Mouse (Mus musculus) pancreas, adult 10 weeks (tissue): ENCODE data around the gene Cyp3a41a. TPM values are rescaled to one million over a fixed set of nuclear protein-coding genes. Genes with fewer than 3 reads are reported as not detected.

ENCODE experiments used
- polyA plus RNA-seq: library from polyadenylated mRNA; stranded (reverse); fragments of 350-450 nt; fragmentation: Illumina TruSeq; extraction: RNeasy Lipid Tissue Mini Kit (QIAGEN cat#74804); gene quantifications from one replicate; pipeline ENCODE4 v1.2.3, GENCODE M21; 2015; ENCODE audit warnings: low read depth, low replicate concordance; ENCODE audit not compliant: insufficient read depth

Cyp3a41a gene
- not detected for polyA plus RNA-seq

GRCm38 (mm10) chr5:145720036-145720435, at the start of gene Cyp3a41a:
Cyp3a41a (minus strand) TSS chr5:145720136.

Other genes with a start within 250 kb of the Cyp3a41a start
- not detected for gene Cyp3a41b, start 135.4 kb downstream of the Cyp3a41a start, polyA plus RNA-seq
- gene Cyp3a44, start 85.7 kb upstream of the Cyp3a41a start, polyA plus RNA-seq = not detected
- not detected for gene Cyp3a11, start 159.8 kb upstream of the Cyp3a41a start, polyA plus RNA-seq